Mouse (Mus musculus) stomach, postnatal 0 days (tissue): ENCODE measurements around the gene Cryab. TPM values are rescaled to one million over a fixed set of nuclear protein-coding genes. Genes with fewer than 3 reads are reported as not detected.
A peak's percentile ranks its signal among the peaks of the same experiment; 100 is the strongest.

Source experiments
- ATAC-seq: fragments of 200-750 bp; cut with Nextera tagmentation; 2 replicates; pipeline ENCODE4 v1.8.0; 2017; ENCODE audit not compliant: low FRiP score, low TSS enrichment
- DNase-seq: peaks from one replicate; pipeline ENCODE4 v3.0.0-alpha.2; 2016; ENCODE audit warnings: low spot score
- H3K27ac ChIP-seq: fragments of 300-500 bp; sonication (generic); replicated peaks from 2 replicates; pipeline ENCODE4 v1.5.1; 2014; ENCODE audit warnings: mild to moderate bottlenecking, control low read depth
- H3K27me3 ChIP-seq: fragments of 300-500 bp; sonication (generic); 2 replicates; pipeline ENCODE4 v1.6.1; 2014; ENCODE audit warnings: low read length; ENCODE audit not compliant: control insufficient read depth, insufficient read depth
- H3K36me3 ChIP-seq: fragments of 300-500 bp; sonication (generic); 2 replicates; pipeline ENCODE4 v1.6.1; 2014; ENCODE audit warnings: low read length, mixed read lengths; ENCODE audit not compliant: control insufficient read depth, insufficient read depth
- H3K4me1 ChIP-seq: fragments of 300-500 bp; sonication (generic); replicated peaks from 2 replicates; pipeline ENCODE4 v1.6.1; 2014; ENCODE audit warnings: antibody characterized with exemption; ENCODE audit not compliant: control insufficient read depth, insufficient read depth
- H3K4me2 ChIP-seq: fragments of 300-500 bp; sonication (generic); replicated peaks from 2 replicates; pipeline ENCODE4 v1.6.1; 2014; ENCODE audit warnings: low read depth, mild to moderate bottlenecking, control low read depth, moderate library complexity
- H3K4me3 ChIP-seq: fragments of 300-500 bp; sonication (generic); 2 replicates; pipeline ENCODE4 v1.5.1; 2014; ENCODE audit warnings: low read depth, low read length, control low read depth
- H3K9ac ChIP-seq: fragments of 300-500 bp; sonication (generic); 2 replicates; pipeline ENCODE4 v1.6.1; 2014; ENCODE audit warnings: mild to moderate bottlenecking, low read length, control low read depth, mixed read lengths
- H3K9me3 ChIP-seq: fragments of 300-500 bp; sonication (generic); 2 replicates; pipeline ENCODE4 v1.6.1; 2016; ENCODE audit warnings: low read length; ENCODE audit not compliant: control insufficient read depth
- CTCF ChIP-seq: IDR thresholded peaks from 2 replicates; pipeline ENCODE4 v1.5.1; 2016; ENCODE audit warnings: antibody characterized with exemption, low read depth, mild to moderate bottlenecking, moderate library complexity
- EP300 ChIP-seq: optimal IDR thresholded peaks from 2 replicates; pipeline ENCODE3; 2016; ENCODE audit warnings: antibody characterized with exemption
- whole genome bisulfite sequencing: fragments of 180-500 bp; shearing (Covaris S2); extraction: QIAGEN DNeasy Blood & Tissue Kit; methylation state at CpG from one replicate; pipeline ENCODE4 v1.1.7; 2014; 5-methylcytosine and 5-hydroxymethylcytosine counted together
- polyA plus RNA-seq: library from polyadenylated mRNA; unstranded; fragments of >200 nt; fragmentation: Nextera tagmentation; extraction: Ambion mirVana; gene quantifications from 2 replicates; pipeline ENCODE4 v1.2.1, GENCODE M21; 2015

Gene Cryab
- polyA plus RNA-seq, 1 experiment from 2014 or later = 174 TPM

DNA sequence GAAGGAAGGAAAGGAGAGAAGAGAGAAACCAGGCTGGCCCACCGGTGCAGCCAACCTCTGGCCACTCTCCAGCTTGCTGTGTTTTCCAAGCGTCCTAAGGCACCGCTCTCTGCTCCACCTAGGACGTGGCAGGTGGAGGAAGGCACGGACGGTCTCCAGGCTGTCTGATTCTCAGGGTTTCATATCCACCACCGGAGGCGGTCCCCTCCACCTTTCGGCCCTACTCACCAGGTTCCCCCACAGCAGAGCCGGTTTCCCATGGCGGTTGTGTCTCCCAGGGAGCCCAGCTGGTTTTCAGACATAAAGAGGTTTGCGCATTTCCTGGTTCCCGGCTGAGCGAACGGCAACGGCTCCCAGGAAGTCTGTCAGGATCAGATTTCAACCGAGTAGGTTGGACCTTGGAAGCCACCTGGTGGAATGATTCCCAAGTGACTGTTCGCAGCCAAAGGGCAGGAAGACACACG, 4.9 kb upstream of the Cryab start, which contains the start of gene 2310030G06Rik:
Gene 2310030G06Rik, minus strand, starts transcription at position 323 of the 464 bp plus-strand sequence.
- 3% methylated on average over 19 of the region's 19 CpGs for WGBS
- H3K4me3 ChIP-seq = peak within 1 kb of the TSS; percentile 49
- H3K9me3 ChIP-seq = no peaks in the 10 kb centered on the region
- H3K9ac ChIP-seq = peak within 1 kb of the TSS; percentile 73
- H3K27ac ChIP-seq = peak within 1 kb of the TSS; percentile 94
- no peaks in the 10 kb centered on the region for H3K36me3 ChIP-seq
- peak; percentile 84 for ATAC-seq
- H3K4me2 ChIP-seq = peak within 1 kb of the TSS; percentile 66
- peak; percentile 67 for TF ChIP-seq CTCF
- TF ChIP-seq EP300 = no peak
- no peaks in the 10 kb centered on the region; the same call in 1 of the 2 replicates for H3K4me1 ChIP-seq
- peak; percentile 84 for DNase-seq
- no peaks in the 10 kb centered on the region for H3K27me3 ChIP-seq

DNA sequence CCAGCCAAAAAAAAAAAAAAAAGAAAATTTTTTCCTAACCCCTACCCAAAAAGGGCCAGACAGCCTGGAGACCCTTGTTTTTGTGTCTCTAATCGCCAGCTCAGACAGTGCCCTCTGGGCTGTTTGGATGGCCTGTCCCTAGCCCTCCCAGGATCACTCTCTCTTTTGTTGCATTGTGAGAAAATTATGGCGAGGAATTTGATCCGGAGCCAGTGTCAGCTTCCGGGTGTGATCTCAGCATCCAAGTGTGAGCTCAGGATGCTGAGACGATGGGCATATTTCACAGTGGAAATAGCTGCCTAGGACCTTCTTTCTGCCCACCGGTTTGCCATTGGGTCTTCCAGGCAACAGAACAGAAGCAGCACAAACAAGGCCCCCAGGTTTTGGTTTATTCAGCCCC, 419 bp upstream of the Cryab start:
- no peaks in the 10 kb centered on the region for H3K27me3 ChIP-seq
- no peak for DNase-seq
- H3K36me3 ChIP-seq = no peaks in the 10 kb centered on the region
- H3K4me3 ChIP-seq = no peak overlapping the region
- H3K9me3 ChIP-seq = no peaks in the 10 kb centered on the region
- TF ChIP-seq EP300 (no peak), CTCF (no peak)
- ATAC-seq = no peak
- H3K4me2 ChIP-seq = no peak overlapping the region
- H3K27ac ChIP-seq = no peak overlapping the region
- H3K4me1 ChIP-seq = peaks cover 2% of the 10 kb centered on the region; the same call in 1 of the 2 replicates
- H3K9ac ChIP-seq = no peak overlapping the region
- 60% methylated on average over 6 of the region's 6 CpGs for WGBS

DNA sequence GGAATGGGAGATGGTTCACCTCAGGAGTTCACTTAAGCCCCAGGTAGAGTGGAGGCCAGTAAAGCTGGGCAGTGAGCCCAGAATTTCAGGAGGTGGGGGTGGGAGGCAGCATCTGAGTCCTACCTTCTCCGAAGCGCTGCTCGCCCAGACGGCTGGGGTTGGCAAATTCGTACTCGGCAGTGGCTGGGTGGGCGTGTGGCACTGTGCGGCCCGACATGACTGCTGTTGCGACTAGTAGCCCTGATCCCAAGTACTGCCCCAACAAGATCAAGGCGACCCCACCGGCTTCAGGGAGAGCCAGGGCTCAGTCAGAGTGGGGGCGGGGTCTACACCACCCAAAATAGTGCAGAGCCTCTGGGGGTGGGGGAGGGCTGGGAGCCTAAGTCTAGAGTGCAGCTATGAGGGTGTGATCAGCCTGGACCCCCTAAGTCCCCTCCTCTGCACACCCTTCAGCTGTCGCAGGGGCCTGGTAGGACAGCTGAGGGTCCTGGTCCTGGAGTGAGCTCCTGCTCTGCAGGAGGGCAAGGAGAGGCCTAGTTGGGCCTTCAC, 1.0 kb downstream of the Cryab start, which contains the start of gene Hspb2:
Gene Hspb2, minus strand, starts transcription at position 301 of the 549 bp plus-strand sequence.
- DNase-seq (no peak), ATAC-seq (peak; percentile 28; the same call in 1 of the 2 replicates)
- H3K9me3 ChIP-seq = no peaks in the 10 kb centered on the region
- no peaks in the 10 kb centered on the region for H3K27me3 ChIP-seq
- 47% methylated on average over 14 of the region's 14 CpGs for WGBS
- H3K9ac ChIP-seq = peak within 1 kb of the TSS; percentile 24
- peaks cover 2% of the 10 kb centered on the region; the same call in 1 of the 2 replicates for H3K4me1 ChIP-seq
- H3K4me3 ChIP-seq = peak within 1 kb of the TSS; percentile 37
- H3K36me3 ChIP-seq = no peaks in the 10 kb centered on the region
- H3K27ac ChIP-seq = peak within 1 kb of the TSS; percentile 89
- H3K4me2 ChIP-seq = peak within 1 kb of the TSS; percentile 56
- TF ChIP-seq CTCF = no peak
- no peak for TF ChIP-seq EP300

DNA sequence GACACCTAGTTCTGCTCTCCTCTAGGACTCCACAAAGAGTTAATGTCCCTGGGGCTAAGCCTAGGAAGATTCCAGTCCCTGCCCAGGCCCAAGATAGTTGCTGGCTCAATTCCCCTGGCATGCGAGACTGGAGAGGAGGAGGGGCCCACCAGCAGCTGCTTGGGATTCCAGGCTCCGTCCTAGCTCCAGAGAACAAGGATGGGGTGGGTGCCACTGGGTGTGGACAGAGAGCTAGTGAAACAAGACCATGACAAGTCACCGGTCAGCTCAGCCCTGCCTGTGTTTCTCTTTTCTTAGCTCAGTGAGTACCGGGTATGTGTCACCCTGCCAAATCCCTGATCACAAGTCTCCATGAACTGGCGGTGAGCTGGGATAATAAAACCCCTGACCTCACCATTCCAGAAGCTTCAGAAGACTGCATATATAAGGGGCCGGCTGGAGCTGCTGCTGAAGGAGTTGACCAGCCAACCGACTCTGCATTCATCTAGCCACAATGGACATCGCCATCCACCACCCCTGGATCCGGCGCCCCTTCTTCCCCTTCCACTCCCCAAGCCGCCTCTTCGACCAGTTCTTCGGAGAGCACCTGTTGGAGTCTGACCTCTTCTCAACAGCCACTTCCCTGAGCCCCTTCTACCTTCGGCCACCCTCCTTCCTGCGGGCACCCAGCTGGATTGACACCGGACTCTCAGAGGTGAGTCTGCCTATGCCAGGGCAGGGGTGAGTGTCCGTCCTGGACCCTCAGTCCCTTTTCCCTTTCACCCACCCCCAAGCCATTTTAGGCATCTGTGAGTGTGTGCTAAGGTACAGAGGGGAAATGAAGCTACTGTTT, 1.9 kb downstream of the Cryab start:
- Histone ChIP-seq H3K9ac (peak overlapping the region; percentile 24), H3K4me3 (peak overlapping the region; percentile 37), H3K27ac (peak overlapping the region; percentile 89), H3K4me2 (peak overlapping the region; percentile 56), H3K9me3 (no peaks in the 10 kb centered on the region), H3K27me3 (no peaks in the 10 kb centered on the region), H3K4me1 (peaks cover 2% of the 10 kb centered on the region; the same call in 1 of the 2 replicates), H3K36me3 (no peaks in the 10 kb centered on the region)
- TF ChIP-seq EP300 = no peak
- TF ChIP-seq CTCF = no peak; the same call in 1 of the 2 replicates
- WGBS = 53% methylated on average over 17 of the region's 17 CpGs
- ATAC-seq = peak; percentile 80
- peak; percentile 54 for DNase-seq

DNA sequence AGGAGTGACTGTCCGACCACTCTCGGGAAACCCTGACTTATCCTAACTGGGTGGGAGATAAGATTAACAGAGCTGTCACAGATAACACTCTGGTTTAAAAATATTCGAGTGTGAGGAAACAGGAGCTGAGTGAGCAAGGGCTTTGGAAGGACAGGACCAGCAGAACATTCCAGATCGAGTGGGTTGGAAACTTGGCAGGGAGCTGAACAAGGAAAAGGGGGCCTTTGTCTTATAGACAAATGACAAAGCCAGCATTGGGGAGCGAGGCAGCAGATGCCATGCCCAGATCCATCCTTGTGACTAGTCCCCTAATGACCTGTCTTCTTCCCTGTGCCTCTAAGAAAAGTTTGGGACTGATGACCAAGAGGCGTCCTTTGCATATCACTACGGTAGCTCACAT, 2.8 kb downstream of the Cryab start:
- no peak overlapping the region for H3K27ac ChIP-seq
- ATAC-seq (no peak), DNase-seq (no peak)
- peak overlapping the region; percentile 56 for H3K4me2 ChIP-seq
- H3K4me3 ChIP-seq = peak overlapping the region; percentile 37
- H3K9ac ChIP-seq = peak overlapping the region; percentile 9; the same call in 1 of the 2 replicates
- H3K4me1 ChIP-seq = peaks cover 2% of the 10 kb centered on the region; the same call in 1 of the 2 replicates
- no peaks in the 10 kb centered on the region for H3K27me3 ChIP-seq
- TF ChIP-seq EP300 (no peak), CTCF (no peak)
- WGBS = 25% methylated on average over 7 of the region's 7 CpGs
- no peaks in the 10 kb centered on the region for H3K36me3 ChIP-seq
- H3K9me3 ChIP-seq = no peaks in the 10 kb centered on the region
